Mouse (Mus musculus) kidney, adult 10 weeks (tissue): ENCODE results near the gene Gstt2. TPM values are rescaled to one million over a fixed set of nuclear protein-coding genes. Genes with fewer than 3 reads are reported as not detected.

Experiments
- polyA plus RNA-seq: library from polyadenylated mRNA; stranded (reverse); fragments of 350-450 nt; fragmentation: Illumina TruSeq; extraction: RNeasy Lipid Tissue Mini Kit (QIAGEN cat#74804); gene quantifications from one replicate; pipeline ENCODE4 v1.2.3, GENCODE M21; 2014; ENCODE audit warnings: low read depth, low replicate concordance

Gstt2 gene
- polyA plus RNA-seq: 16.4 TPM

DNA sequence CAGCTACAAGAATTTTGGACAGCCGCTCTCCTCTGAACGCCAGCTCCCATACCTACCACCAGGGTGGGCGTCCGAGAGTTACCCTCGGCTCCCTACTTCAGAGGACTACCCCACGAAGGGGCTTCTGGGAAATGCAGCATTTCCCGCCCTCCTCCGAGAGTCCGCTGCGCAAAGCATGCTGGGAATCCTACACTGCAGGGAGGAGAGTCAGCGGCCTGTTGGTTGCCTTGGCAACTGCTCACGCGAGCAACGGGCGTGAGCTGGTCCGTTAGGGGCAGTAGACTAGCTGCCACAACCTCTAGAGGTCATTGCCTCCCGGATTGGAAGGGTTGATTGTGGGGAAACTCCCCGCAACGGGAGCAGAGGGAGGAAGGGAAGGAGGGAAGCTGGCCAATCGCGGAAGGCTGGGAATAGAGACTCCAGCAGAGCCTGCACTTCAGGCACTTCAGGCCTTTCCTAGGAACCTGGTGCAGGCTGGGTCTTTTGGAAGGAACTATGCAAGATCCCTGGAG lies at the start of gene Gstt2:
TSS of gene Gstt2 (minus strand) at position 177 of the 512 bp plus-strand sequence.

DNA sequence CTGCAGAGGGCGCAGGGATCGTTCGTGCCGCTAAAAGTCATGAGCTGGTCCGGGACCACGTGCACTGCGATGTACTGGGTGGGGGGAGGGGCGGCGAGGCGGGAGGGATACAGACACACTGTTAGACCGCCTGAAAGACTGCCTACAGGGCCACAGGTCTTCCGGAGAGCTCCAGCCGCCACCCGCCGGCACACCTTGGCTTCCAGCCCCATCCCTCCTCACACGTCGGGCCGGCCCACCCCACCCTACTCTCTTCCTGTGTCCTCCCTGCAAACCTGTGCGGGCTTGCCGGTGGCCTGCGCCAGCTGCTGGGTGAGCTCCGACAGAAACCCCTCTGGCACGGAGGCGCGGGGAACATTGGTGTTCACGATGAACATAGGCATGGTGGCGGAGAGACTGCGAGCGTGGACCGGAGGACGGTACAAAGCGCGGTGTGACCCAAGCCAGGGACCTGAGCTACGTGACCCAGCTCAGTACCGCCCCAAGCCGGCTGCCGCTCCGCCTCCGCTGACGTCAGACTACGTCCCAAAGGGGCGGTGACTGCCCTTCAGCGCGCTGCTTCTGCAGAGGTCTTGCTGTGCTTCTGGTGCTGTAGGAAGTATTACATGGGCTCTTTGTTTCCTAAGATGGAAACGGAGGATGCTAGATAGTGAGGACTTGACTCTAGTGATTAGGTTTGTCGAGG lies 22.7 kb upstream of the Gstt2 start, which contains the start of gene Mif:
TSS of gene Mif (minus strand) at position 455 of the 685 bp plus-strand sequence.

GRCm38 (mm10) chr10:75822443-75822842 lies 14.8 kb downstream of the Gstt2 start, which contains the start of gene Gstt4:
Gene Gstt4, minus strand, starts transcription at chr10:75822543.

DNA sequence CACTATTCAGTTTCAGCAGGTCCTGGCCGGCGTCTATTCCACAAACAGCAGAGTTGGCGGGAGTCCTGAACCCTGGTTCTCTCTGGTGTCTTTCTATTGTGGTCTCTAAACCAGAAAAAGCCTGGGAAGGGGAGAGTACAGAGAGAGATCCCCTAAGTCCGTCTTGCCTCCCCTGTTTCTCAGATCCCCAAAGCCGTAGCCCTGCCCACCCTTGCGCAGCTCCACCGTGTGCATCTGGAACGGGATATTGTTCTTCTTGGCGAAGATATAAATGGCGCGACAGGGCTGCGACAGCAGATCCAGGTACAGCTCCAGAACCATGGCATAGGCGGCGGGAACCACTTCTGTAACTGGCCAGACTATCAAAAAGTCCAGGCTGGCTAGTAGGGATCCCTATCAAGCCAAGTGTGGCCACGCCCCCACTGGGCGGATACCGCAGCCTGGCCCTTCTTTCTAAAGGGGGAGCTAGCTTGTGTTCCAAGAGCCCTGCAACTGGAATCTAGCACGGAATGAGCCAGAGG lies 39.0 kb downstream of the Gstt2 start, which contains the start of gene Gstt1:
TSS of gene Gstt1 (minus strand) at position 409 of the 521 bp plus-strand sequence.

Other genes with a start within 250 kb of the Gstt2 start
- gene Ggt5, start 248.1 kb downstream of the Gstt2 start, polyA plus RNA-seq: 0.77 TPM
- gene Susd2, start 193.4 kb downstream of the Gstt2 start, polyA plus RNA-seq: 16.4 TPM
- gene Cabin1, start 73.1 kb downstream of the Gstt2 start, polyA plus RNA-seq: 5.2 TPM
- 13.3 TPM for gene Ddt, start 64.0 kb downstream of the Gstt2 start, polyA plus RNA-seq
- not detected for gene Gm20441, start 56.5 kb downstream of the Gstt2 start, polyA plus RNA-seq
- gene Gstt3, start 56.0 kb downstream of the Gstt2 start, polyA plus RNA-seq: 38.1 TPM
- gene Gstt1, start 38.8 kb downstream of the Gstt2 start, polyA plus RNA-seq: 18.6 TPM
- gene Gstt4, start 14.9 kb downstream of the Gstt2 start, polyA plus RNA-seq: not detected
- 1.9 TPM for gene Mif, start 22.8 kb upstream of the Gstt2 start, polyA plus RNA-seq
- not detected for gene Derl3, start 56.0 kb upstream of the Gstt2 start, polyA plus RNA-seq
- 10.3 TPM for gene Smarcb1, start 84.2 kb upstream of the Gstt2 start, polyA plus RNA-seq
- gene Chchd10, start 95.7 kb upstream of the Gstt2 start, polyA plus RNA-seq: 55.2 TPM
- gene Mmp11, start 99.1 kb upstream of the Gstt2 start, polyA plus RNA-seq: 1.3 TPM
- gene Gm867, start 103.2 kb upstream of the Gstt2 start, polyA plus RNA-seq: 0.36 TPM
- not detected for gene Vpreb3, start 105.6 kb upstream of the Gstt2 start, polyA plus RNA-seq
- not detected for gene Gm5134, start 117.1 kb upstream of the Gstt2 start, polyA plus RNA-seq
- gene Zfp280b, start 195.2 kb upstream of the Gstt2 start, polyA plus RNA-seq: 5.3 TPM